In genomic region chr6:84125101-84125500, GRCm38 (mm10) we compare ENCODE assay signal across 13 mouse cellular contexts.
"Had no signal": no experiment of that assay in that cellular context is flagged by ENCODE, and none has a peak within 500 bp of the region (broad histone marks: within the 10 kb centered on the region; RNA-seq: fewer than 3 reads in every experiment).

No protein-coding gene starts in this region.

- H3K4me2 ChIP-seq: limb, embryonic 15.5 days; liver, embryonic 12.5 days; lung, embryonic 14.5 days; midbrain, embryonic 12.5 days had no signal

- H3K36me3 ChIP-seq: limb, embryonic 15.5 days; liver, embryonic 12.5 days; midbrain, embryonic 12.5 days had no signal

- H3K4me1 ChIP-seq: liver, embryonic 12.5 days; megakaryocyte, embryonic 14.5 days had no signal

- DNase-seq: lung, embryonic 14.5 days; lung, postnatal 10 days; lung, postnatal 4 days; right cerebral cortex, adult 18-20 months; right cerebral cortex, postnatal 25 days; thymus, postnatal 4 days had no signal

- H3K9ac ChIP-seq: limb, embryonic 15.5 days; liver, embryonic 12.5 days; lung, embryonic 14.5 days; midbrain, embryonic 12.5 days had no signal

- H3K4me3 ChIP-seq: left cerebral cortex, adult 2 months; limb, embryonic 15.5 days; liver, embryonic 12.5 days; megakaryocyte, embryonic 14.5 days; midbrain, embryonic 12.5 days had no signal

- H3K27me3 ChIP-seq: limb, embryonic 15.5 days; liver, embryonic 12.5 days; midbrain, embryonic 12.5 days had no signal

- ATAC-seq: intestine, embryonic 16.5 days; liver, embryonic 12.5 days had no signal

- H3K9me3 ChIP-seq: limb, embryonic 15.5 days; liver, embryonic 12.5 days; megakaryocyte, embryonic 14.5 days; midbrain, embryonic 12.5 days had no signal

- H3K27ac ChIP-seq: left cerebral cortex, adult 2 months; limb, embryonic 15.5 days; liver, embryonic 12.5 days; midbrain, embryonic 12.5 days; stomach, postnatal 0 days had no signal
